Mouse (Mus musculus): ENCODE measurements around the gene A930033H14Rik. TPM values are rescaled to one million over a fixed set of nuclear protein-coding genes. Genes with fewer than 3 reads are reported as not detected.

Gene A930033H14Rik
- total and polyA plus RNA-seq, 3 experiments, result not detected

DNA sequence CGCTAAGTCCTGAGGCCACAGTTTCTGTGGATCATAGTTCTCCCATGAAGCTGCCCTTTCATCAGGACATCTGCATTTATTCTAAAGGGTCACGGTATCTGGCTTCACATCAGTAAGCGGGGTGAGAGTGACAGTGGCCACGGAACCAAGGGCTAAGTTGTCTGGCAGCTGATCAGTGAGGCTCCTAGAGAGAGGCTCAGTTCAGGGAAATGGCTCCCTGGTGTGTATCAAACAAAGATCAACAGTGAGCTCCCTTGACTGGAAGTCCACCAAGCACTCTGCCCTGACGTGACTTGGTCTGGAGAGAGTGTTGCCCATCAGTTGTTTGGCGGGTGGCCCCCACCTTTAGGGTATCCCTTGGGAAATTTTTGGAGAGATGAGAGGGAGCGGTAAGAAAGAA, 11.4 kb upstream of the A930033H14Rik start:
- H3K9ac ChIP-seq (ENCODE audit: control insufficient read depth, low read depth, low read length, poor library complexity, severe bottlenecking), result no peak overlapping the region
- no peaks in the 10 kb centered on the region for H3K4me1 ChIP-seq (ENCODE audit: control insufficient read depth in 1 of 2, insufficient read depth in 2 of 2, low read length in 2 of 2)
- no peaks in the 10 kb centered on the region for H3K27me3 ChIP-seq (ENCODE audit: control insufficient read depth in 1 of 2, insufficient read depth in 2 of 2, low read length in 2 of 2)
- H3K4me3 ChIP-seq (ENCODE audit: control insufficient read depth in 1 of 2, insufficient read depth in 1 of 2, low read depth in 2 of 2, low read length in 2 of 2), result no peak overlapping the region
- no peak for DNase-seq (ENCODE audit: low read depth, low spot score)
- no peaks in the 10 kb centered on the region for H3K9me3 ChIP-seq (replicated peaks; ENCODE audit: insufficient read depth, low read length)
- TF ChIP-seq BHLHE40 (IDR thresholded peaks at IDR 0.05; ENCODE audit: borderline replicate concordance, low read depth, low read length) (no peak), SMC3 (IDR thresholded peaks at IDR 0.05; ENCODE audit: low read depth, low read length) (no peak), MAZ (IDR thresholded peaks at IDR 0.05; ENCODE audit: low read depth, low read length) (no peak), MYB (IDR thresholded peaks at IDR 0.05; ENCODE audit: low read depth, low read length) (no peak), KAT2A (conservative IDR thresholded peaks at IDR 0.05; ENCODE audit: low read depth, low read length) (no peak), USF1 (IDR thresholded peaks at IDR 0.05; ENCODE audit: low read depth, low read length) (no peak), MYC (IDR thresholded peaks at IDR 0.05; ENCODE audit: low read depth, low read length) (no peak), RCOR1 (IDR thresholded peaks at IDR 0.05; ENCODE audit: low read depth, low read length) (no peak), JUND (IDR thresholded peaks at IDR 0.05; ENCODE audit: low read depth, low read length) (no peak), EP300 (IDR thresholded peaks at IDR 0.05; ENCODE audit: low read depth in 1 of 2, low read length in 2 of 2) (no peak), UBTF (IDR thresholded peaks at IDR 0.05; ENCODE audit: borderline replicate concordance, insufficient read depth, low read depth, low read length) (no peak)
- H3K27ac ChIP-seq (ENCODE audit: control insufficient read depth, low read depth, low read length), result no peak overlapping the region
- no peaks in the 10 kb centered on the region for H3K79me2 ChIP-seq (ENCODE audit: control insufficient read depth, insufficient read depth, low read length, poor library complexity)
- no peaks in the 10 kb centered on the region for H3K36me3 ChIP-seq (ENCODE audit: control insufficient read depth in 1 of 2, insufficient read depth in 2 of 2, low read length in 2 of 2)

- Histone ChIP-seq H3K4me1 (ENCODE audit: control insufficient read depth in 1 of 2, insufficient read depth in 2 of 2, low read length in 2 of 2) (no peaks in the 10 kb centered on the region), H3K79me2 (ENCODE audit: control insufficient read depth, insufficient read depth, low read length, poor library complexity) (no peaks in the 10 kb centered on the region), H3K27ac (ENCODE audit: control insufficient read depth, low read depth, low read length) (no peak overlapping the region), H3K27me3 (ENCODE audit: control insufficient read depth in 1 of 2, insufficient read depth in 2 of 2, low read length in 2 of 2) (no peaks in the 10 kb centered on the region), H3K4me3 (ENCODE audit: control insufficient read depth in 1 of 2, insufficient read depth in 1 of 2, low read depth in 2 of 2, low read length in 2 of 2) (no peak overlapping the region), H3K36me3 (ENCODE audit: control insufficient read depth in 1 of 2, insufficient read depth in 2 of 2, low read length in 2 of 2) (no peaks in the 10 kb centered on the region), H3K9me3 (replicated peaks; ENCODE audit: insufficient read depth, low read length) (no peaks in the 10 kb centered on the region), H3K9ac (ENCODE audit: control insufficient read depth, low read depth, low read length, poor library complexity, severe bottlenecking) (no peak overlapping the region)
- no peak for DNase-seq (ENCODE audit: low read depth, low spot score)
- TF ChIP-seq NELFE (IDR thresholded peaks at IDR 0.05; ENCODE audit: low read depth, low read length) (no peak), CHD2 (IDR thresholded peaks at IDR 0.05; ENCODE audit: low read length) (no peak), HCFC1 (IDR thresholded peaks at IDR 0.05; ENCODE audit: low read depth, low read length) (no peak)
These were observed 10.3 kb upstream of the A930033H14Rik start for GRCm38 (mm10) chr10:69223232-69223631.

- H3K27me3 ChIP-seq (ENCODE audit: control insufficient read depth in 1 of 2, insufficient read depth in 2 of 2, low read length in 2 of 2), result no peaks in the 10 kb centered on the region
- no peaks in the 10 kb centered on the region for H3K36me3 ChIP-seq (ENCODE audit: control insufficient read depth in 1 of 2, insufficient read depth in 2 of 2, low read length in 2 of 2)
- no peaks in the 10 kb centered on the region for H3K4me1 ChIP-seq (ENCODE audit: control insufficient read depth in 1 of 2, insufficient read depth in 2 of 2, low read length in 2 of 2)
- H3K27ac ChIP-seq (ENCODE audit: control insufficient read depth, low read depth, low read length), result no peak overlapping the region
- no peak overlapping the region for H3K9ac ChIP-seq (ENCODE audit: control insufficient read depth, low read depth, low read length, poor library complexity, severe bottlenecking)
- TF ChIP-seq EP300 (IDR thresholded peaks at IDR 0.05; ENCODE audit: low read depth in 1 of 2, low read length in 2 of 2) (no peak), GATA1 (IDR thresholded peaks at IDR 0.05; ENCODE audit: low read depth, low read length) (no peak), BHLHE40 (IDR thresholded peaks at IDR 0.05; ENCODE audit: borderline replicate concordance, low read depth, low read length) (no peak), ZKSCAN1 (IDR thresholded peaks at IDR 0.05; ENCODE audit: low read depth, low read length) (no peak), MAX (IDR thresholded peaks at IDR 0.05; ENCODE audit: low read length) (no peak), ZNF384 (IDR thresholded peaks at IDR 0.05; ENCODE audit: low read depth, low read length) (no peak), TCF12 (IDR thresholded peaks at IDR 0.05; ENCODE audit: low read depth, low read length) (no peak), MYC (IDR thresholded peaks at IDR 0.05; ENCODE audit: low read depth, low read length) (no peak), MAFK (IDR thresholded peaks at IDR 0.05; ENCODE audit: borderline replicate concordance, low read depth, low read length) (no peak), TAL1 (IDR thresholded peaks at IDR 0.05; ENCODE audit: low read length) (no peak), SIN3A (IDR thresholded peaks at IDR 0.05; ENCODE audit: low read length) (no peak), CHD2 (IDR thresholded peaks at IDR 0.05; ENCODE audit: low read length) (no peak), POLR2AphosphoS5 (IDR thresholded peaks at IDR 0.05; ENCODE audit: borderline replicate concordance, low read depth, low read length) (no peak), MEF2A (IDR thresholded peaks at IDR 0.05; ENCODE audit: extremely low read depth, insufficient replicate concordance, low read depth, low read length, poor library complexity, severe bottlenecking) (no peak), ETS1 (IDR thresholded peaks at IDR 0.05; ENCODE audit: low read depth, low read length) (no peak), HCFC1 (IDR thresholded peaks at IDR 0.05; ENCODE audit: low read depth, low read length) (no peak), USF1 (IDR thresholded peaks at IDR 0.05; ENCODE audit: low read depth, low read length) (no peak)
- H3K79me2 ChIP-seq (ENCODE audit: control insufficient read depth, insufficient read depth, low read length, poor library complexity), result no peaks in the 10 kb centered on the region
- DNase-seq (ENCODE audit: low read depth, low spot score), result no peak
- H3K4me3 ChIP-seq (ENCODE audit: control insufficient read depth in 1 of 2, insufficient read depth in 1 of 2, low read depth in 2 of 2, low read length in 2 of 2), result no peak overlapping the region
- no peaks in the 10 kb centered on the region for H3K9me3 ChIP-seq (replicated peaks; ENCODE audit: insufficient read depth, low read length)
These were observed 9.1 kb upstream of the A930033H14Rik start for GRCm38 (mm10) chr10:69221955-69222354.

Measured in MEL (cell line).